Comparison of ENCODE assay signal across 22 mouse cellular contexts in the genomic region with DNA sequence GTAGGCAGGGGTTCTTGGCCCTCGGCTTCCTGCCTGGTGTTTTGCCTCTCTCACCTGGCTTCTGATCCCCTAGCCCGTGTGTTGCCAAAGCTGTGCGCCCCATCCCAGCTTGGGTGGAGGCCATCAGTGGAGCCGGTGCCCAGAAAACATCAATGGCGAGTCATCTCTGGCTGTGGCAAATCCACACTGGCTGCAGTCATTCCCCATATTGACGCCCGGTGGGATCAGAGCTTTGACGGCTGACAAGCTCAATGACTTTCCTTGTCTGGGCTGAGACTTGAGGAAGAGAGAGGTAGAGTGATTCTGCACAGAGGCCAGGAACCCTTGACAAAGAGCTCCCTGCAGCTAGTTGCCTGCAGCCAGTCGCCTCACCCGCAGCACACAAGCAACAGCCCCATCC.
DNase-seq lines count a peak whose midpoint lies in the region; ATAC-seq and TF ChIP-seq lines count a peak whose summit lies in the region.
"Had no signal": no experiment of that assay in that cellular context is flagged by ENCODE, and none has a peak within 500 bp of the region (broad histone marks: within the 10 kb centered on the region; RNA-seq: fewer than 3 reads in every experiment).

No protein-coding gene starts in this region.

- H3K4me2 ChIP-seq in hindbrain, embryonic 13.5 days = no peak overlapping the region
- H3K4me2 ChIP-seq: stomach, embryonic 15.5 days had no signal

- H3K27me3 ChIP-seq in hindbrain, embryonic 13.5 days = no peaks in the 10 kb centered on the region
- no peaks in the 10 kb centered on the region for H3K27me3 ChIP-seq in hindbrain, embryonic 10.5 days (ENCODE audit: insufficient read depth, poor library complexity, severe bottlenecking)
- no peaks in the 10 kb centered on the region for H3K27me3 ChIP-seq in G1E (ENCODE audit: insufficient read depth, low read length)
- H3K27me3 ChIP-seq: Patski; stomach, embryonic 15.5 days had no signal

- H3K4me1 ChIP-seq in hindbrain, embryonic 13.5 days (replicated peaks) = peaks cover 16% of the 10 kb centered on the region
- H3K4me1 ChIP-seq in hindbrain, embryonic 10.5 days (replicated peaks) = no peaks in the 10 kb centered on the region
- H3K4me1 ChIP-seq in G1E (ENCODE audit: insufficient read depth, low read depth, low read length) = no peaks in the 10 kb centered on the region
- H3K4me1 ChIP-seq: embryonic facial prominence, embryonic 10.5 days; heart, embryonic 10.5 days; limb, embryonic 10.5 days; midbrain, embryonic 10.5 days; stomach, embryonic 15.5 days had no signal

- WGBS in hindbrain, embryonic 13.5 days = 84% methylated on average over 10 of the region's 10 CpGs
- 91% methylated on average over 10 of the region's 10 CpGs for WGBS in hindbrain, embryonic 10.5 days

- intact Hi-C loops in left cerebral cortex, postnatal 4 days (cut with DNase I) = no loop called here
- intact Hi-C loops in left cerebral cortex, postnatal 36 days (cut with DNase I) = no loop called here

- ATAC-seq in hindbrain, embryonic 13.5 days (ENCODE audit: low FRiP score) = no peak
- ATAC-seq in G1E (ENCODE audit: extremely low read depth, insufficient number of reproducible peaks, low FRiP score, poor library complexity, severe bottlenecking) = no peak
- ATAC-seq: intestine, embryonic 16.5 days; Patski had no signal

- H3K9me3 ChIP-seq in hindbrain, embryonic 13.5 days = no peaks in the 10 kb centered on the region
- H3K9me3 ChIP-seq in hindbrain, embryonic 10.5 days = no peaks in the 10 kb centered on the region
- peaks cover 54% of the 10 kb centered on the region for H3K9me3 ChIP-seq in G1E (replicated peaks)
- H3K9me3 ChIP-seq: embryonic facial prominence, embryonic 10.5 days; heart, embryonic 10.5 days; limb, embryonic 10.5 days; midbrain, embryonic 10.5 days; stomach, embryonic 15.5 days had no signal

- TF ChIP-seq CTCF in G1E (IDR thresholded peaks at IDR 0.05; ENCODE audit: low read depth, low read length) = no peak

- H3K27ac ChIP-seq in hindbrain, embryonic 13.5 days = peak overlapping the region; percentile 20
- H3K27ac ChIP-seq in hindbrain, embryonic 10.5 days = no peak overlapping the region
- H3K27ac ChIP-seq: embryonic facial prominence, embryonic 10.5 days; heart, embryonic 10.5 days; left cerebral cortex, adult 2 months; limb, embryonic 10.5 days; macrophage; midbrain, embryonic 10.5 days; stomach, embryonic 15.5 days had no signal

- DNase-seq in cerebellum, postnatal 10 days = peak; percentile 76 to 86
- no peak for DNase-seq in cerebellum, adult 11 months
- DNase-seq in hindbrain, embryonic 10.5 days (ENCODE audit: low spot score) = no peak
- DNase-seq in left cerebral cortex, postnatal 4 days = peak; percentile 68
- no peak for DNase-seq in left cerebral cortex, postnatal 36 days (ENCODE audit: low spot score in 2 of 2)
- no peak for DNase-seq in G1E (ENCODE audit: low spot score)
- no peak for DNase-seq in adrenal gland, adult (ENCODE audit: inconsistent age in 2 of 2, low spot score in 1 of 2)
- DNase-seq: adrenal gland, adult 8-10 months; cerebellum, adult 8-10 months; kidney, adult 9 months; kidney, postnatal 25 days; thymus, postnatal 25 days had no signal

- H3K36me3 ChIP-seq in hindbrain, embryonic 13.5 days = peaks cover 75% of the 10 kb centered on the region
- peaks cover 98% of the 10 kb centered on the region for H3K36me3 ChIP-seq in hindbrain, embryonic 10.5 days
- no peaks in the 10 kb centered on the region for H3K36me3 ChIP-seq in G1E (replicated peaks)

- no peak overlapping the region for H3K9ac ChIP-seq in hindbrain, embryonic 13.5 days
- H3K9ac ChIP-seq: stomach, embryonic 15.5 days had no signal

- no peak overlapping the region for H3K4me3 ChIP-seq in hindbrain, embryonic 13.5 days
- no peak overlapping the region for H3K4me3 ChIP-seq in hindbrain, embryonic 10.5 days
- peak overlapping the region; percentile 3; the same call in 1 of the 2 replicates for H3K4me3 ChIP-seq in G1E (ENCODE audit: low read depth, low read length)
- H3K4me3 ChIP-seq: embryonic facial prominence, embryonic 10.5 days; heart, embryonic 10.5 days; left cerebral cortex, adult 2 months; limb, embryonic 10.5 days; midbrain, embryonic 10.5 days; stomach, embryonic 15.5 days had no signal

Comparison
In these comparisons a context has a peak if more than half of its experiments do, and no peak if none do; other contexts are left out.
1. DNase-seq: peak in cerebellum, postnatal 10 days (2 of 2) and left cerebral cortex, postnatal 4 days (single experiment); none in cerebellum, adult 11 months (single experiment), hindbrain, embryonic 10.5 days (single experiment), left cerebral cortex, postnatal 36 days (0 of 2), G1E (single experiment) and adrenal gland, adult (0 of 2).